Mouse (Mus musculus): ENCODE data around the gene Ntm. TPM values are rescaled to one million over a fixed set of nuclear protein-coding genes. Genes with fewer than 3 reads are reported as not detected.
A peak's percentile ranks its signal among the peaks of the same experiment; 100 is the strongest.

Ntm gene
- polyA plus RNA-seq, 1 experiment from 2014 or later = 51.8 TPM

GRCm38 (mm10) chr9:29415578-29415977, 547.4 kb downstream of the Ntm start:
- Histone ChIP-seq H3K9me3 (replicated peaks) (no peaks in the 10 kb centered on the region), H3K4me1 (replicated peaks) (no peaks in the 10 kb centered on the region), H3K4me2 (no peak overlapping the region), H3K27ac (ENCODE audit: poor library complexity, severe bottlenecking) (no peak overlapping the region), H3K36me3 (no peaks in the 10 kb centered on the region), H3K4me3 (no peak overlapping the region), H3K27me3 (replicated peaks) (peaks cover 32% of the 10 kb centered on the region), H3K9ac (no peak overlapping the region)
- 83% methylated on average over 2 of the region's 2 CpGs for whole genome bisulfite sequencing
- ATAC-seq (ENCODE audit: insufficient number of reproducible peaks, low FRiP score) = no peak

GRCm38 (mm10) chr9:29413126-29413525, 549.8 kb downstream of the Ntm start:
- Histone ChIP-seq H3K4me2 (peak overlapping the region; percentile 97; the same call in 1 of the 2 replicates), H3K36me3 (no peaks in the 10 kb centered on the region), H3K27ac (ENCODE audit: poor library complexity, severe bottlenecking) (no peak overlapping the region), H3K4me1 (replicated peaks) (0 out of 2 replicates have a peak, but pooled peaks cover 3% of the 10 kb centered on the region), H3K27me3 (replicated peaks) (peaks cover 40% of the 10 kb centered on the region), H3K9ac (no peak overlapping the region), H3K4me3 (peak overlapping the region; percentile 77; the same call in 1 of the 2 replicates), H3K9me3 (replicated peaks) (no peaks in the 10 kb centered on the region)
- ATAC-seq (ENCODE audit: insufficient number of reproducible peaks, low FRiP score) = no peak
- WGBS = 61% methylated on average over 4 of the region's 4 CpGs

DNA sequence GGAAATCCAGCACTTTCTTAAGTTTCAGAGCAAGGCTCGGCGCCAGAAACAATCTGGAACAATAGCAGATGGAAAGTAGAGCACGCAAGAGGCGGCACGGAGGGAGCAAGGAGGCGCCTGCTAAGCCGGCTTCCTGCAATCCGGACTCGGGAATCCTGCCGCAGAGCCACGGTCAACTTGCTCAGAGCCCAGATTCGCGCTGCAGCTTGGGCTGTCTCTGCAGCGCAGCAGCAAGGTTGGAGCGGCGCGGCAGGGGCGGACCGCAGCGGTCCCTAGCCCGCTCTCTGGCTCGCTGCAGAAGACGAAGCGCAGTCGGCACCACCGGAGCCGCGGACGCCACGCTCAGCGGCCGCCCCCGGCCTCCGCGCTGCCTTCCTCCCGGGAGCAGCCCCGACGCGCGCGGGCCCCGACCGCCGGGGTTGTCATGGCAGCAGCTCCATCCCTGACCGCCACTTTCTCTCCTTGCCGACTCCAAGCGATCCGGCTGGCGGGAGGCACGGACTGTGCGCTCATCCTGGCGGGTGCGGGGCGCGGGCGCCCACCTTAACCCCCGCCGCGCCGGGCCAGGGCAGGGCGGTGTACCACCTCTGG, 550.7 kb downstream of the Ntm start:
- Histone ChIP-seq H3K4me3 (peak overlapping the region; percentile 77), H3K9ac (peak overlapping the region; percentile 70), H3K27ac (ENCODE audit: poor library complexity, severe bottlenecking) (peak overlapping the region; percentile 71), H3K4me1 (replicated peaks) (0 out of 2 replicates have a peak, but pooled peaks cover 3% of the 10 kb centered on the region), H3K36me3 (no peaks in the 10 kb centered on the region), H3K4me2 (peak overlapping the region; percentile 97), H3K9me3 (replicated peaks) (no peaks in the 10 kb centered on the region), H3K27me3 (replicated peaks) (peaks cover 34% of the 10 kb centered on the region)
- peak; percentile 72 for ATAC-seq (ENCODE audit: insufficient number of reproducible peaks, low FRiP score)
- under 1% methylated on average over 61 of the region's 61 CpGs for WGBS

DNA sequence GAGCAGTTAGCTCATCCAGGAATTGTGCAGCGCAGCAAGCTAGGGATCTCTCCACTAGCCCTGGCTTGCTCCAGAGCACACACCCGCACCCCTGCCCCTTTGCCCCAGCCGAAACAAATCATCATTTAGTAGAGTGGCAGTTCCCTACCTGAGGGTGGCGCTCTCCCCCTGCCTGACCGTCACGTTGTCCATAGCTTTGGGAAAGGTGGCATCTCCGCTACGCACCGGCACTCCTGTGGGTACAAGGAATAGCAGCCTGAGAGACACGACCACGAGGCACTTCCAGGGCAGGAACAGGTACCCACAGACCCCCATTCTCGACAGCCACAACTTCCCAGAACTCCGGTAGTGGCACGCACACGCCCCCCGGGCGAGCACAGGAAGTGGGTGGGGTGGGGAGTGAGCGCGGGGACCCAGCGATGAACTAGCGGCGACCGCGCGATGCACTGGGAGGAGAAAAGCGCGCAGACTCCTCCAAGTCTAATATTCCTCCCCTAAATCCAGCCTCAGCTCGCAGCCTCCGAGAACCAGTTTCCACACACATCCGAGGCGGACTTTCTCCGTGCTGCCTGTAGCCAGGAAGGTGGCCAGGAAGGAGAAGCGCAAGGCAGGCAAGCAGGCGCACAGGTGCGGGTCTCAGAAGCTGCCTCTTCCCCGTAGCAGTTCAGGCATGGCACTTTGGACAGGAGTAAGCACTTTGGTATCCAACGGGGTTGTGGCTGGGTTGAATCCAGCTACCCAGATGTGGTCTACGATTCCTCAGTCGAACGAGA, 551.3 kb downstream of the Ntm start:
- H3K9ac ChIP-seq = peak overlapping the region; percentile 70
- H3K27ac ChIP-seq (ENCODE audit: poor library complexity, severe bottlenecking) = peak overlapping the region; percentile 71; the same call in 1 of the 2 replicates
- peak; percentile 54 for ATAC-seq (ENCODE audit: insufficient number of reproducible peaks, low FRiP score)
- H3K9me3 ChIP-seq (replicated peaks) = no peaks in the 10 kb centered on the region
- H3K4me3 ChIP-seq = peak overlapping the region; percentile 77
- peaks cover 33% of the 10 kb centered on the region for H3K27me3 ChIP-seq (replicated peaks)
- no peaks in the 10 kb centered on the region for H3K36me3 ChIP-seq
- WGBS = under 1% methylated on average over 40 of the region's 40 CpGs
- H3K4me1 ChIP-seq (replicated peaks) = 0 out of 2 replicates have a peak, but pooled peaks cover 3% of the 10 kb centered on the region
- H3K4me2 ChIP-seq = peak overlapping the region; percentile 97

DNA sequence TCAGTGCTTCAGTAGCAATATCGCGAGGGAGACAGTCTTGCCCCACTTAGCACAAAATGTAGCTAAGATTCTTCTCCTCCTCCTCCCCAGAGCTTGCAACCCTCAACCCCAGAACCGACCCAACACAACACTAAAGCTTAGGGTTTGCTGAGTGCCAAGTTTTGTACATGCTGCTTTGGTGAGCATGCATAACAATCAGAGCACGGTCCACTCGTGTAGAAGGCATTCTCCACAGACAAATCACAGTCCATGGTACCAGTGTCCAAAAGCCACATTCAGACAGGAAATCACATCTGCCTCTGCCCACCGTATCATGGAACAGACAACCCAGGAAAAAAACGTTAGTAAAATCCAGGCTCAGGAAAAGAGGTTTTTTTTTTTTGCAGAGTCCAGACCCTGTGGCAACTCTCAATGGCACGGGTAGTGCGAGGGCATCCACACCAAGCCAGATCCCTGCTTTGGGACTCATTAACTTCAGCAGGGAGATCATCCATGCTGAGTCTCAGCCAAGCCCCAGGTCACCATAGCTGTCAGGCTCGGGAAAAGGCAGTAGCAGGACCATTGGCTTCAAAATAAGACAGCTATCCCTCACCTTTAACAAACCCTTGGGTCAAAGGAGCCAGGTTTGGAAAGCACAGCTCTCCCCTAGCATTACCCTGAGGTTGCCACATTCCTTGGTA, 552.1 kb downstream of the Ntm start:
- H3K4me1 ChIP-seq (replicated peaks) = 0 out of 2 replicates have a peak, but pooled peaks cover 7% of the 10 kb centered on the region
- no peak for ATAC-seq (ENCODE audit: insufficient number of reproducible peaks, low FRiP score)
- no peak overlapping the region; the same call in 1 of the 2 replicates for H3K27ac ChIP-seq (ENCODE audit: poor library complexity, severe bottlenecking)
- H3K9me3 ChIP-seq (replicated peaks) = no peaks in the 10 kb centered on the region
- peaks cover 33% of the 10 kb centered on the region for H3K27me3 ChIP-seq (replicated peaks)
- H3K36me3 ChIP-seq = no peaks in the 10 kb centered on the region
- H3K9ac ChIP-seq = peak overlapping the region; percentile 61
- H3K4me3 ChIP-seq = peak overlapping the region; percentile 77
- peak overlapping the region; percentile 97 for H3K4me2 ChIP-seq
- 40% methylated on average over 10 of the region's 10 CpGs for WGBS

GRCm38 (mm10) chr9:29410284-29410683, 552.7 kb downstream of the Ntm start:
- H3K4me3 ChIP-seq = peak overlapping the region; percentile 77
- 0 out of 2 replicates have a peak, but pooled peaks cover 7% of the 10 kb centered on the region for H3K4me1 ChIP-seq (replicated peaks)
- no peaks in the 10 kb centered on the region for H3K9me3 ChIP-seq (replicated peaks)
- no peak overlapping the region for H3K9ac ChIP-seq
- WGBS = 74% methylated on average over 6 of the region's 6 CpGs
- peak overlapping the region; percentile 97 for H3K4me2 ChIP-seq
- no peak overlapping the region for H3K27ac ChIP-seq (ENCODE audit: poor library complexity, severe bottlenecking)
- no peaks in the 10 kb centered on the region for H3K36me3 ChIP-seq
- H3K27me3 ChIP-seq (replicated peaks) = peaks cover 33% of the 10 kb centered on the region
- ATAC-seq (ENCODE audit: insufficient number of reproducible peaks, low FRiP score) = no peak

DNA sequence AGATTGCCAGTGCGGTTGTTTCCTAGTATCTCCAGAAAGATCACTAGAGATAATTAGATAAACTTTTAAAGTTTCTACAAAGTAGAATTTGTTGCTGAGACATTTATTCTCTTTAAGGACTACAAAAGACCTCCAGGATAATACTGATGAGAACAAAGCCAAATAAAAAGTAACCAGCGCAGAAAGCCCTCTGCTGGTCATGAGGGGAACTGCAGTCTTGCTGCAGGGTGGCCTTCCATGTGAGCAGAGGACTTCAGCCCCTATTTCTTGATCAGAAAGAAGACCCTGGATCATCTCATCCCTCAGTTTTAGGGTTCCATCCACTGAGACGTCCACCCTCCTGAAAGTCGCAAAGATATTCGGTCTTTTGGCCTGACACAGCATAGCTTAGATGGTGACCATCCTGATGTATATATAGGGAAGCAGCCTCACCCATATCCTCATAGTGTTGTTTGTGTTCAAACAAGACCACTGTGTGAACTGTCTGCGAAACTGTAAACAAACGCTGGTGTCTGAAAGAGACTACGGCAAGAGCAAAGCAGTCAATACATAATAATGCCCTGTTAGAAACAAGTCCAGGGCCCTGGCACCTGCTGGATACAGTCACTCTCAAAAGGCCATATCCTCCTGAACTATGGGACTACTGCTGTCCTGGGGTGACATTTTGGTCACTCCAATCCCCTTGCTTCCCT, 553.6 kb downstream of the Ntm start:
- ATAC-seq (ENCODE audit: insufficient number of reproducible peaks, low FRiP score) = no peak
- no peaks in the 10 kb centered on the region for H3K36me3 ChIP-seq
- H3K9ac ChIP-seq = no peak overlapping the region
- peaks cover 32% of the 10 kb centered on the region for H3K27me3 ChIP-seq (replicated peaks)
- no peak overlapping the region for H3K4me3 ChIP-seq
- 49% methylated on average over 8 of the region's 8 CpGs for WGBS
- 0 out of 2 replicates have a peak, but pooled peaks cover 7% of the 10 kb centered on the region for H3K4me1 ChIP-seq (replicated peaks)
- no peaks in the 10 kb centered on the region for H3K9me3 ChIP-seq (replicated peaks)
- no peak overlapping the region for H3K27ac ChIP-seq (ENCODE audit: poor library complexity, severe bottlenecking)
- H3K4me2 ChIP-seq = 0 out of 2 replicates have a peak overlapping the region, but pooled peaks have one; percentile 4

- H3K9ac ChIP-seq = no peak overlapping the region
- H3K9me3 ChIP-seq (replicated peaks) = no peaks in the 10 kb centered on the region
- H3K36me3 ChIP-seq = no peaks in the 10 kb centered on the region
- H3K4me2 ChIP-seq = no peak overlapping the region
- ATAC-seq (ENCODE audit: insufficient number of reproducible peaks, low FRiP score) = no peak
- peaks cover 19% of the 10 kb centered on the region; the same call in 1 of the 2 replicates for H3K27me3 ChIP-seq (replicated peaks)
- H3K4me3 ChIP-seq = no peak overlapping the region
- H3K4me1 ChIP-seq (replicated peaks) = 0 out of 2 replicates have a peak, but pooled peaks cover 7% of the 10 kb centered on the region
- H3K27ac ChIP-seq (ENCODE audit: poor library complexity, severe bottlenecking) = no peak overlapping the region
Observed at GRCm38 (mm10) chr9:29407954-29408353, 555.0 kb downstream of the Ntm start.

DNA sequence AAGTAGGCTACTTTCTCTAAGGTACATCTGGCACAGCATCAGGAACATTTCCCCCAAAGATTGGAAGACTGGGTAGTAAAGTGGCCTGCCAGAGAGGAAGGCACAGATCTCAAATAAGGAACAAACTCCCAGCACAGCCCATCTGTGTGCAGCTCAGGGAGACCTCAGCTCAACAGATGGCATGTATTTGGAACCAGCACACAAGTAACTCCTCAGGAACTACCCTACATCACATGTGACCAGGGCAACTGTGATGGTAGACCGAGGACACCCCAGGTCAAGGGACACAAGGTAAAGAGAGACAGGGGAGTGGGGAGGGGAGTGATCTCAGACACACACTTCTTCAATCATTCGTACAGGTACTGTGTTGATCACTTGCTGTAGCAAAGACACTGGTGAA, 556.0 kb downstream of the Ntm start:
- WGBS = 89% methylated on average over 2 of the region's 2 CpGs

DNA sequence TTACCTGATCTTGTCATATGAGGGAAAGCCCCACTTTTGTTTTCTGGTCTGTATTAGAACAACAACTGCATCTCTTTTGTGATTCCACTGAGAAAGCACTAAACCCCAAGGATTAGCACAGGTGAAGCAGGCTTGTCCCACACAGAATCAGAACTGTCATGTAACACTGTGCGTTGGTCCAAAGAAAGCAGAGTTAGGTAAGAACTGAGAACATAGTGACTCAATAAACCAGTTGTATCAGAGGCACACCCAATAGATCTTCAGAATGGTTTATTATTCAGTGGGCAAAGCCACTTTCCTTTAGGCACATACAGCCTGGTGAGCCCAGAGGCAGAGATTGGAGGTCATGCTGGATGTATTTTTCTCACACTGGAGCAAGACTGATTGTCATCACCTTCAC, 556.9 kb downstream of the Ntm start:
- no peak overlapping the region for H3K4me3 ChIP-seq
- no peaks in the 10 kb centered on the region for H3K9me3 ChIP-seq (replicated peaks)
- H3K4me1 ChIP-seq (replicated peaks) = peaks cover 10% of the 10 kb centered on the region; the same call in 1 of the 2 replicates
- H3K27ac ChIP-seq (ENCODE audit: poor library complexity, severe bottlenecking) = no peak overlapping the region
- 0 out of 2 replicates have a peak, but pooled peaks cover 15% of the 10 kb centered on the region for H3K27me3 ChIP-seq (replicated peaks)
- no peak overlapping the region for H3K9ac ChIP-seq
- no peak overlapping the region for H3K4me2 ChIP-seq
- 81% methylated on average over 1 of the region's 1 CpGs for whole genome bisulfite sequencing
- no peak for ATAC-seq (ENCODE audit: insufficient number of reproducible peaks, low FRiP score)
- no peaks in the 10 kb centered on the region for H3K36me3 ChIP-seq

More for the DNA sequence above, 556.0 kb downstream of the Ntm start:
- Histone ChIP-seq H3K4me3 (no peak overlapping the region), H3K27ac (ENCODE audit: poor library complexity, severe bottlenecking) (no peak overlapping the region), H3K9ac (no peak overlapping the region), H3K36me3 (no peaks in the 10 kb centered on the region), H3K4me1 (replicated peaks) (0 out of 2 replicates have a peak, but pooled peaks cover 7% of the 10 kb centered on the region), H3K4me2 (no peak overlapping the region), H3K9me3 (replicated peaks) (no peaks in the 10 kb centered on the region), H3K27me3 (replicated peaks) (0 out of 2 replicates have a peak, but pooled peaks cover 15% of the 10 kb centered on the region)
- ATAC-seq (ENCODE audit: insufficient number of reproducible peaks, low FRiP score) = no peak
